Mouse (Mus musculus) layer of hippocampus, postnatal 10 days (tissue): ENCODE results near the gene Lbp. TPM values are rescaled to one million over a fixed set of nuclear protein-coding genes. Genes with fewer than 3 reads are reported as not detected.
A peak's percentile ranks its signal among the peaks of the same experiment; 100 is the strongest.

Source experiments
- DNase-seq, 2 experiments: peaks; one replicate each; pipeline ENCODE4 v3.0.0; 2021; ENCODE audit warnings: low spot score in 2 of 2
- long read RNA-seq: library from polyadenylated mRNA; stranded (forward); transcript quantifications from one replicate; pipeline ENCODE4 v2.0.0, GENCODE M21; 2023
- total RNA-seq, 2 experiments: library from RNA; stranded (reverse); gene quantifications; 2 replicates each; pipeline ENCODE4 v1.2.3; 2021

The Lbp gene
- total RNA-seq, result 1 to 10 TPM; 2.6 to 4.3 TPM
- long read RNA-seq, partial matches to known transcripts, result 0 of 3 reads
- long read RNA-seq, other reads (novel, unspliced or antisense), result 0 of 3 reads

DNA sequence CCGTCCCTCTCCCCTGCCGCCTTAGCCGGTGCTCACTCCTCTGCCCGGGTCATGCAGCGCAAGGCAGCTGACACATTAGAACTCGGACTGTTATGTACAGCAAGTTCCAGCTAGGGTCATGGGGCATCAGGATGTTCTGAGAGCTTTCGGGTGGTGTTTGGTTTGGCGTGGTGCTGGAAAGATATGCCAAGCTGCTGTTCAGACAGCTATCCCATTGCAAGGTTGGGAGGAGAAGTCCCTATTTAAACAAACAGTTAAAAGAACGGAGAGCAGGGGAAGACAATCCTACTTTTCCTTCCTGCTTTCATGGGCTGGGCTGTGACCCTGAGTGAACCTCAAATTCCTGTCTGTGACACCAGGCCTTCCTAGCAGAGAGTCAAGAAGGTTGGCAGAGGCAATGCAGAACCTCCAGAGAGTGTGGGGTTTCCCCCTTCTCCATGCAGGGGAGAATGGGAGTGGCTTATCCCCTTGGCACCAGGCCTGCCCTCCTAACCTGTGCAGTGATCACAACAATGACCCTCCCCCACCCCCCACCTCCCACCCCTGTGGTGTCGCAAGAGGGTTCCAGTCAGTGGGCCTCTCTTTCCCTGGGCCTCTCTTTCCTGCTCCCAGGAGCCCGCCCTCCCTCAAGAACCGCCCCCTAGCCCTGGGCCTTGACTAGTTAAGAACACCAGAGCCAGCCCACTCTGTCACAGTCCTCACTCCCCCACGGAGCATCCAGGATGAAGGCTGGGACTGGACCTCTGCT, at the start of gene Lbp:
Lbp (plus strand) TSS at position 546 of the 748 bp plus-strand sequence.
- no peak for DNase-seq

DNA sequence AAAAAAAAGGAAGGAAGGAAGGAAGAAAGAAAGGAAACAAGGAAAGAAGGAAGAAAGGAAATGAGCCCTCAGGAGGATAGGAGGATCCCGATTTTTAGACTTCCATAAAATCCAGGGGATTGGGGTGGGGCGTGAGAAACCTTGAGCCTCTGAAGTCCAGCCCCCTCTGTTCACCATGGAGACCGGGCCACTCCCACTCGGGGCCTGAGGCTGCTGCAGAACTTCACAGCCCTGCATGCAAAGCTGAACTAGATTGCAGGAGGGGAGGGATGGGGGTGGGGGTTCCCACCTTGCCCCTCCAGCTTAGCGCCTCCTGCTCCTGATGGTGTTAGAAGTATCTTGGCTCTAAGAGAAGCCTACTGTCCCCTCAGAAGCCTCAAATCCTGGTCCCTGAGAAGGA, 49.4 kb upstream of the Lbp start:
- DNase-seq, result no peak

DNA sequence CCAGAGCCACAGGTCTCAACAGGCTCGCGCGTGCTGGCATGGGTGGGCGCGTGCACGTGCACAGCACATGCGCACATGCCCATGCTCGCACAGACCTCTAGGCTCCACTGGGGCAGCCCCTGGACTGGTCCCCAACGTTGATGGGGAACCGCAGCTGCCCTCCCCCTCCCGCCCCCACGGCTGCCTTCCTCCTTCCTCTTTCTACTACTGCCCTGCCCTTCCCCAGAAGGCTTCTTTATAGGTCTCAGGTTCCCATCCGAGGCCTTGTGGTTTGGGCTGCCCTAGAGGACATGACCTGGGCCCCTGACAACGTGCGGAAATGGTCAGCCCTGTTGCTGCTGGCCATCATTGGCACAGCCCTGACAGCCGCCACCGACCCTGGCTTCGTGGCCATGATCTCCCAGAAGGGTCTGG, 48.3 kb upstream of the Lbp start, which contains the start of gene Bpi:
Bpi (plus strand) TSS at position 90 of the 414 bp plus-strand sequence.
- DNase-seq, result no peak

DNA sequence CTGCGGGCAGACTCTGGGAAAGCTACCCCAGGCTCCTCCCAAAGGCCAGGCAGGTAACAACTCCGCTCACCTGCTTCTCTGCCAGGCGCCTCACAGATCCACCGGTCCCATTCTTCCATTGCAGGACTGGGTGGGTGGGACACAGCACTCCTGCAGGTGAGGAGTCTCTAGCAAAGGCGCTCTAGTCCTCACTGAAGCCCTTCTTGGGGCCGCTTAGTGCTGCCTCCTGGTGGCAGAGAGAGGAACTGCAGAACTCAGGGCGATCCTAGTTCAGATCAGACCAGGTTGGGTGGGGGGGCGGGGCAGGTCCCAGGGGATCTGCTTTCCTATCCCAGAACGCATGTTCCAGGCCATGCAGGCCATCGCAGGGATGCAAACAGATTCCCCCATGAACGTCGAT, 47.5 kb upstream of the Lbp start:
- DNase-seq, result peak; percentile 73 to 78

DNA sequence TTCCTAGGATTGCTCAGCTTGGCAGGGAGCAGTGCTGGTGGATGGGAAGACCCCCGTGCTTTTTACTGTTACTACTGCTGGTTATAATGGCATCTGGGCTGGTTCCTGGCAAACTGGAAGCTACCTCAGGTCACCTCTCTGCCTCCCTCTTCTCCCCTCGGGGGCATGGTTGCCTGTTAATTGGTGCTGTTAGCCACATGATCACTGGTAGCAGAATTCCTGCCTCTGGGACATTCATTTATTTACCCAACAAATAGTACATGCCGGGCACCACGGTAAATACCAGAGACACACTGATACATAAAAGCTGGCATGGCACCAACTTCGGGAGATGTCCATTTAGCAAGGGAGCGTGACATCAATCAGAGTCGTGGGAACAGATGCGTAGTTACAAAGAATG, 46.8 kb upstream of the Lbp start:
- no peak for DNase-seq

DNA sequence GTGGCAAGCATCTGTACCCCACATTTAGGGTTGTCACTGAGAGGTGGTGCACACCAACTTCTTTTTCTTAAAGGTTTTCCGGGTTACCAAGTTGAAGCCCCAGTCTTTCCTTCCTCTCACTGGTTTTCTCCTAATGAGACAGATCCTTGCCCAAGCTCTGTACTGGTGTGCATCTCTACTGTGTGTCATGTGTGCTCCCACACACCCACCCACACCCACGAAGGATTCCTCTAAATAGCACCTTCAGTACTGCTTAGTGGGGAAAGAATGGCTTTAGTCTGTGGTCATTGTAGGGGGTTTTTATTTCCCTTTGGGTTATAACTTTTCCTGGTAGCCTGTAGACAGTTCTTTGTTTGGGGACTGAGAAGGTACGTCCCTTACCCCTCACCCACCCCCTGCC, 41.4 kb upstream of the Lbp start:
- no peak for DNase-seq

DNA sequence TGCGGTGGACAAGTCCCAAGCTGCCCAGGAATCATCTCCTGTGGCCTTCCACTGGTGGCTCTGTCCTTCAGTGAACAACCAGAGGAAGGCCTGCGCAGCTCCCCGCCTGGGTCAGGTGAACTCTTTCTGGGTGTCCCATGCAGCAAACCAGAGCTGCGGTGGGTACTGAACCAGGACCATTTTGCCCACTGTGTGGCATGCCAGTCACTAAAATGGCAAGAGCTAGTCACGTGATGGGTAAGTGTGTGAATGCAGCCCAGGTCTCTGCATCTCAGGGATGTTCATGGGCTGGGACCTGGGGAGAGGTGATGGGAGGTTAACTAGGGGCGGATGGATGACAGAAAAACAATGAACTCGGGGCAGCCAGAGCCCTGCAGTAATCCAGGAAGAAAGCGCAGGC, 36.3 kb upstream of the Lbp start:
- no peak for DNase-seq

DNA sequence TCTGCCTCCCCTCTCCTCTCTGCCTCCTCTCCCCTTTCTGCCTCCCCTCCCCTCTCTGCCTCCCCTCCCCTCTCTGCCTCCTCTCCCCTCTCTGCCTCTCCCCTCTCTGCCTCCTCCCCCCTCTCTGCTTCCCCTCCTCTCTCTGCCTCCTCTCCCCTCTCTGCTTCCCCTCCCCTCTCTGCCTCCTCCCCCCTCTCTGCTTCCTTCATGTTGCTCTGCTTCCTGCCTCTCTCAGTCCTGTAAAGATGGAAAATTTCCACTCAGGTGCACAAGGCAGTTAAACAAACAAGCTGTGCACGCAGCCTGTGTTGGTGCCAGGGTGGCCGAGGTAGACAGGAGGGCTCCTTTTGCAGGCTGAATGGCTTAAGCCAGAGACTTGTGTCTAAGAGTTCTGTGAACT, 32.6 kb upstream of the Lbp start:
- no peak for DNase-seq

DNA sequence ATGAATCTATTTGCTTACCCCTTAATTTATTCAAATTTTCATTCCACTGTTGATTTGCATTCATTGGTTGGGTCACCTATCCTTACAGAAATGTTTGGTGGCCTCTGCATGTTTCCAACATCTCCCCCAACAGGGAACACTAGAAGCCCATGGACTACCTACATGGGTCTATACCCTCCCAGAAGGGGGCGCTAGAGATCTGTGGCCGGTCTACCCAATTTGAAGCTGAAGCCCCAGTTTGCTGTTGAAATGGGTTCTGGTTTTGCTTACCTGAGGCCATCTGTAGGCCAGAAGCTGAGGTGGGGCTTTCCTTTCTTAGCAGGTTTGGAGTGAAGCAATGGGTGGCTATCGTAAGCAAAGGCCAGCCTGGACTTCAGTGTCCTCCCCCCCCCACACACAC, 30.9 kb upstream of the Lbp start:
- DNase-seq, result no peak

GRCm38 (mm10) chr2:158275811-158276210, 30.5 kb upstream of the Lbp start:
- DNase-seq, result no peak

DNA sequence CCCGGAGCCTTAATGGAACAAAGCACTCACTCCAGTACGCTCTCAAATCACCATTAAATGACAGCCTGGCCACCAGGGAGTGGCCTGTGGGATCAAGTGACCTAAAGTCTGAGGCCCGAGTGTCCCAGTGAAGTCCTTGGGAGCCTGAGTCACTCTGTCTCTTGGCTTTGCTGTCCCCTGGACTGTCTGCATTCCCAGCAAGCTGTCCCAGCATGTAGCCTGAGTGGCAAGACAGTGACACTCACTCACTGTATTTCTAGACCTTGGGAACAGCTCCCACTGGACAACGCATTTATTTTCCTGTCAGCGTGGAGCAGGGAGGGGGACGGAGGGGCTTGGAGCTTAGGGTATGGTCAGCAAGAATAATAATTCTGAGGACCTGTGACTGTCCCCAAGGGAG, 29.8 kb upstream of the Lbp start:
- no peak for DNase-seq

DNA sequence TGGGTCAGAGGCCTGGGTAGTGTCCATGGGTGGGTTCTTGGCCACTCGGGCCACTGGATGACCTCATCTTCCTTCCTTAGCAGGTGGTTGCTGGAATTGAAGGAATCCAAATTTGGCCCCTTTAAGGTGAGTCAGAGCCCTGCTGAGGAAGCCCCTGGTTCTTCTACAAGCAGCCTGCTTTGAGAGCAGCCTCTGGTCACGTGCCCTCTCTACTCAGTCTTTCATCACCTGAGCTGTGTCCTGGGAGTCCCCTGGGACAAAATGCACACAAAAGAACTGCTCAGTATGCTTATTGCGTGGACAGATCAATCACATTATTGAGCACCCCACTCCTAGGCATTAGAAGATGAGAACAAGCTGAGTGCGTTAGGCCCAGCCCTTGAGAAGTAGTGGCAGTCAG, 29.4 kb upstream of the Lbp start:
- no peak for DNase-seq

DNA sequence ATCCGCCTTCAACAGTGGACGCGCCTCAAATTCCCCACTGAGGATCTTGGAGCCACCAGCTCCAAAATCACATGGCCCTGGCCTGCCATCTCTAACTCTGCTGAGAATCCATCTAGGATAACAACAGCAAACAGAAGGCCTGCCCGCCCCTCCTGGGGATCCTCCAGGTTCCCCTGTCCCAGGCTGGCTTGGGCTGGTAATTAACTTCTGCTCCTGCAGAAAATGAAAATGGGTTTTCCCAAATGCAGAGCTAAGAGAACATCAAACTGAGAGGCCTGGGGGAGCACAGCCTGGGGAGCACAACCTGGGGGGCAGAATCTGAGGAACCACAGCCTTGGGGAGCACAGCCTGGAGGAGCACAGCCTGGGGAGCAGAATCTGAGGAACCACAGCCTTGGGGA, 26.6 kb upstream of the Lbp start:
- DNase-seq, result no peak

GRCm38 (mm10) chr2:158281497-158282205, 24.6 kb upstream of the Lbp start:
- DNase-seq, result no peak

DNA sequence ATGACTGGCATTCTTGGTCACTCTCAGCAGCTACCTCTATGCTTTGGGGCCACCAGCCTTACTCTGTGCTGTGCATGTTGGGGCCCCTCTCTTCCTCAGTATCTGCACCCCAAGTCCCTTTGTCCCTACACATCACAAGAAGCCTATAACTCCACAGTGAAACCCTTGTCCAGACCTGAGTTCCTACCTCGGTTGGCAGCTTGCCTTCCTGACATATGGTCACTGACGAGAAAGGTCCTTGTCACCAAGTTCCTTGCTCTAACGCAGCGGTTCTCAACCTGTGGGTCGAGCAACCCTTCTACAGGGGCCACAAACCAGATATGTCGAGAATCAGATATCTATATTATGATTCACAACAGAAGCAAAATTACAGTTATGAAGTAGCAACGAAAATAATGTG, 23.2 kb upstream of the Lbp start:
- no peak for DNase-seq

DNA sequence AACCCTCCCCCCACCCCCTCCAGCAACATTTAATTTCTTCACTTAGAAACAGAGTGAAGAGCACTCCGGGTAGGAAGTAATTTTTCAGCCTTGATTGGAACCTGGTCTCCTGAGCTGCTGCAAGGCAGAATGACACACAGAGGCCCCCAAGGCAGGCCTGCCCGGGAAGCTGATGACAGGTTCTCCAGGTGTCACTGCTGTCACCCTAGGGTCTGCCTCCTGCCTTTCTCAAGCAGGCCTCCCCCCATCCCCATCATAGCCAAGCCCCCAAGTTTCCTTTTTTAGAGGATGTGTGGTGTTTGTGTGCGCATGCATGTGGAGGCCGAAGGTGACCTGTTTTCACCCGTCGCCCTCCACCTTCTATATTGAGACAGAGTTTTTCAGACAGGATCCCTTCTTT, 22.5 kb upstream of the Lbp start:
- no peak for DNase-seq

- DNase-seq, result peak; percentile 60 to 67
Measured at GRCm38 (mm10) chr2:158284571-158284970, 21.7 kb upstream of the Lbp start.

DNA sequence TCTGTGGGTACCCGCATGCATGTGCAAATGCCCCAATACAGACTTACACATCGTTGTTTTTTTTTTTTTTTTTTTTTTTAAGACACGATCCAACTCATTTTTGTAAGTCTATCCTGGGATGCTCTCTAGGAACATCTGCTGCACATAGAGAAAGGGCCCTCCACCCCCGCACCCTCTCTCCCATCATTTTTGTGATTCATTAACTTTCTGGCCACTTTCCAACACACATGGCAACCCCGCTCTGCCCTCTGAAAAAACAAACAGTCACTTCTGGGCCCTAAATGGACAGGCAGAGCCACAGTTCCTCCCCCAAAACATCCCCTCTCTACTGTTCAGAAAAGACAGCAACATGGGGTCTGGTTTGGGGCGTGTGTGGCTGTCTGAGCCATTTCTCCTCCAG, 20.6 kb upstream of the Lbp start:
- no peak for DNase-seq

GRCm38 (mm10) chr2:158295700-158296099, 10.6 kb upstream of the Lbp start:
- no peak for DNase-seq

DNA sequence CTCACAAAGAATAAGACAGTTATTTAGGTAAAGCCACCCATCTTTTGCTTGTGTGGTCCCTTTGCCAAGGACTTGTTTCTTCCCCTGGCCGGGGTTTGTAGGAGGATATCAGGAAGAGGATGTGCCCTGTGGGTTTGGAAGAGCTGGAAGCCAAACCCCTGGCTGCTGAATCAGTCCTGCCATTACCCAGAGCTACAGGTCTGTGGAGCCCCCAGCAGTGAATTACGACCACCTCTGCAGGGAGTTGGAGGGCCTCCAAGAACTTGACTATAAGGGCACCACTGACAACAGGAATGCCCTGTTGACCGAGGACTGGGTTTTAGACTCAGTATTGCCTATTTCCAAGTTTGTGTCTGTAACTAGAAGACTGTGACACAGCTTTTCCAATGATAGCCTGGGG, 7.1 kb upstream of the Lbp start:
- DNase-seq, result no peak

DNA sequence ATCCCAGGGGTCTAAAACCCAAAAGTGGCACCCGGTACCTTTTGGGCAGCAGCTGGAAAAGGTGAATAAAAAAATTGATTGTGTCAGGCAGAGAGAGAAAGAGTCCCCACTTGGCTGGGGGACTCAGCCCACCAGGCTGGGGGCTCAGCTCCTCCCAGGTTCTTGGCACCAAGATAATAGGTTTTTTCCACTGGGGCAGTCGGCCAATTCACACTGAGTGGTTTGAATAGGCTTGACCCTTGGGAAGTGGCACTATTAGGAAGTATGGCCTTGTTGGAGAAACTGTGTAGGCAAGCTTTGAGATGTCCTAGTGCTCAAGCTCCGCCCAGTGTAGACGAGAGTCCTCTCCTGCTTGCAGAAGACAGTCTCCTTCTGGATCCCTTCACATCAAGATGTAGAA, 6.6 kb upstream of the Lbp start:
- DNase-seq, result peak; percentile 33 to 51

- no peak for DNase-seq
Measured at GRCm38 (mm10) chr2:158302807-158303206, 3.5 kb upstream of the Lbp start.

DNA sequence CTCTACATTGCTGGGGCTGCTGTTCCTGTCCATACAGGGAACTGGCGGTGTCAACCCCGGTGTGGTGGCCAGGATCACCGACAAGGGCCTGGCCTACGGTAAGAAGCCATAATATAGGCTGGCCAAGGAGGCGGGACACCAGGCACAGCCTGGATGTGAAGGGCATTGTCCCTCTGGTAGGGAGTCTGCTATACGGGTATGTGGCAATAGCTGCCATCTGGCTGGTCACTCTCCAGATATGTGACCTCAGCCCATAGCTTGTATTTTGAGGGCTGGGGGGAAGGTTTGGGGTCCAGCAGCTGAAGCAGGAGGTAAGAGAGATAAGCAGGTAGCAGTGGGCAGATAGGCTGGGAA, 380 bp downstream of the Lbp start:
- no peak for DNase-seq
